Mouse (Mus musculus): ENCODE data around the gene 9230112D13Rik. TPM values are rescaled to one million over a fixed set of nuclear protein-coding genes. Genes with fewer than 3 reads are reported as not detected.
A peak's percentile ranks its signal among the peaks of the same experiment; 100 is the strongest.

Gene 9230112D13Rik
- polyA plus RNA-seq, 1 experiment from 2014 or later = not detected

DNA sequence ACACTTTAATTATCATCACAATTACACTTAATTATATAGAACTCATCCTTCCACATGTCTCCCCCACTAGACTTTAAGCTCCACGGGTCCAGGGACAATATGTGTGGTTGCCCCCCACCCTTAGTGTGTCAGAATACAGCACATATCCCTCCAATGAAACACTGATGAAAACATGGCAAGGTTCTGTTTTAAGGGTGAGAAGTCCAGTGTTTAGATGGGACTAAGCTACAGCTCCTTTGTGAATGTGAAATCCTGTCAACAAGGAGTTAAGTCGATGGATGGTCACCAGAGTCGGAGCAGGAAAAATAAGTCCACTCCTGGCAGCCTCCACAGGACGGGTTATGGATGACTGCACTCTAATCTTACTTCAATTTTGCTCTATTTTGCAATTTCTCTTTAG, 22.3 kb downstream of the 9230112D13Rik start:
- Histone ChIP-seq H3K9ac (ENCODE audit: low read length) (peak overlapping the region; percentile 96; the same call in 1 of the 2 replicates), H3K9me3 (replicated peaks; ENCODE audit: control insufficient read depth, low read length) (no peaks in the 10 kb centered on the region), H3K4me3 (ENCODE audit: low read length) (peak overlapping the region; percentile 87), H3K27ac (ENCODE audit: low read length) (no peak overlapping the region), H3K4me1 (ENCODE audit: control insufficient read depth, insufficient read depth, low read length) (peaks cover 50% of the 10 kb centered on the region), H3K27me3 (ENCODE audit: control insufficient read depth, insufficient read depth, low read length) (no peaks in the 10 kb centered on the region; the same call in 1 of the 2 replicates), H3K36me3 (ENCODE audit: control insufficient read depth, insufficient read depth) (no peaks in the 10 kb centered on the region), H3K4me2 (ENCODE audit: low read depth, low read length) (peak overlapping the region; percentile 66)
- ATAC-seq (replicated peaks; ENCODE audit: extremely low read depth, insufficient read depth, low FRiP score) = no peak
- WGBS = 11% methylated on average over 4 of the region's 4 CpGs

DNA sequence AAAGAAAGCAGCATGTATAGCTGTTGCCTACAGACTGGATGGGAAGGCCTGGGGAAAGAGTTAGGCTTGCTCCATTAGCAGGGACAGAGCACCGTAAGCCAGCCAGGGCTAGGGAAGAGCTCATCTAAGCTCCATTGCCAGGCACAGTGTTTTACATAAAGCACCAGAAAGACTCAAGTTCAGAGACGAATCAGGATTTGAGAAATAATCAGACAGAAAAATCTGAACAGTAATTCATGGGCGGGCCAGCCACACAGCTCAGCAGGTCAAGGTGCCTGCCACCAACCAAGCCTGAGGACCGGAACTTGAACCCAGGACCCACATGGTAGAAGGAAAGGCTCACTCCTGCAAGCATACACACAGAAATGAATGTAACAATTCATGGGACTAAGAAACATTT, 22.9 kb downstream of the 9230112D13Rik start:
- H3K9me3 ChIP-seq (replicated peaks; ENCODE audit: control insufficient read depth, low read length) = no peaks in the 10 kb centered on the region
- 47% methylated on average over 4 of the region's 4 CpGs for WGBS
- no peaks in the 10 kb centered on the region for H3K36me3 ChIP-seq (ENCODE audit: control insufficient read depth, insufficient read depth)
- peak overlapping the region; percentile 4; the same call in 1 of the 2 replicates for H3K4me3 ChIP-seq (ENCODE audit: low read length)
- H3K4me2 ChIP-seq (ENCODE audit: low read depth, low read length) = peak overlapping the region; percentile 66
- peaks cover 45% of the 10 kb centered on the region for H3K4me1 ChIP-seq (ENCODE audit: control insufficient read depth, insufficient read depth, low read length)
- no peaks in the 10 kb centered on the region for H3K27me3 ChIP-seq (ENCODE audit: control insufficient read depth, insufficient read depth, low read length)
- ATAC-seq (replicated peaks; ENCODE audit: extremely low read depth, insufficient read depth, low FRiP score) = no peak
- no peak overlapping the region for H3K27ac ChIP-seq (ENCODE audit: low read length)
- H3K9ac ChIP-seq (ENCODE audit: low read length) = 0 out of 2 replicates have a peak overlapping the region, but pooled peaks have one; percentile 22

DNA sequence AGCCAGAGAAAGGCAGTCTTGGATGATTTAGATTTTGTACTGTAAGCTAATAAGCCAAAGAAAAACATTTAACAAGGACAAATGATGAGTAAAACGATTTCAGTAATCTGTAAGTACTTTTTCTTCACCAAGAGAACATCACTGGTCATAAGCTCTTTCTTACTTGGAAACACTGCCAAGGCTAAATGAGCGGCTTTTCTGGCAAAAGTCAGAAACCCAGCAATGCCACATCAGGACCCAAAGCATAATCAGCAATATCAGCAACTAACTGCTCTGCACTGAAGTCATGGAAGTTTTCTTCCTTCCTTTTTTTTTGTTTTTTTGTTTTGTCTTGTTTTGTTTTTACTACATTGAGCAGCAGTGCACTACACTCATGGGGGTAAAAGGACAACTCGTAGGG, 25.3 kb downstream of the 9230112D13Rik start:
- no peak overlapping the region for H3K27ac ChIP-seq (ENCODE audit: low read length)
- no peaks in the 10 kb centered on the region for H3K36me3 ChIP-seq (ENCODE audit: control insufficient read depth, insufficient read depth)
- H3K4me3 ChIP-seq (ENCODE audit: low read length) = no peak overlapping the region
- no peaks in the 10 kb centered on the region for H3K9me3 ChIP-seq (replicated peaks; ENCODE audit: control insufficient read depth, low read length)
- no peaks in the 10 kb centered on the region for H3K27me3 ChIP-seq (ENCODE audit: control insufficient read depth, insufficient read depth, low read length)
- peaks cover 48% of the 10 kb centered on the region for H3K4me1 ChIP-seq (ENCODE audit: control insufficient read depth, insufficient read depth, low read length)
- WGBS = 64% methylated on average over 3 of the region's 3 CpGs
- no peak overlapping the region for H3K4me2 ChIP-seq (ENCODE audit: low read depth, low read length)
- ATAC-seq (replicated peaks; ENCODE audit: extremely low read depth, insufficient read depth, low FRiP score) = no peak
- H3K9ac ChIP-seq (ENCODE audit: low read length) = no peak overlapping the region

DNA sequence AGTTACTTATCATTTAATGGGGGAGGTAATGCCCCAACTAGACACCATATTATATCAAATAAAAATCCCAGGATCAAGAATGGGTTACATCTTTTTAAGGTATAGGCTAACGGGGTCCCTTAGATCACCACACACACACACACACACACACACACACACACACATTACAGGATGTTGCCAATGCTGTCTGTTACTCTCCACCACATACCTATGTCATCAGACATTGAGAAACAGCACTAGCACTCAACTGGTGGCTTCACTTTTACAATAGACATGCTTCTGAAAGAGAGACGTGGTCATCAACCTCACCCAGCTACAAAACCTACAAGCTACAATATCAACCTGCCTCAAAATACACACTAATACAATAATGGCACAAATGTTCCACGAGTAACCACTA, 28.9 kb downstream of the 9230112D13Rik start:
- H3K9me3 ChIP-seq (replicated peaks; ENCODE audit: control insufficient read depth, low read length) = no peaks in the 10 kb centered on the region
- ATAC-seq (replicated peaks; ENCODE audit: extremely low read depth, insufficient read depth, low FRiP score) = no peak
- H3K9ac ChIP-seq (ENCODE audit: low read length) = no peak overlapping the region
- H3K4me2 ChIP-seq (ENCODE audit: low read depth, low read length) = no peak overlapping the region
- no peak overlapping the region for H3K4me3 ChIP-seq (ENCODE audit: low read length)
- H3K4me1 ChIP-seq (ENCODE audit: control insufficient read depth, insufficient read depth, low read length) = peaks cover 52% of the 10 kb centered on the region
- no peaks in the 10 kb centered on the region for H3K36me3 ChIP-seq (ENCODE audit: control insufficient read depth, insufficient read depth)
- H3K27me3 ChIP-seq (ENCODE audit: control insufficient read depth, insufficient read depth, low read length) = no peaks in the 10 kb centered on the region
- no peak overlapping the region for H3K27ac ChIP-seq (ENCODE audit: low read length)
- 80% methylated on average over 3 of the region's 3 CpGs for WGBS

DNA sequence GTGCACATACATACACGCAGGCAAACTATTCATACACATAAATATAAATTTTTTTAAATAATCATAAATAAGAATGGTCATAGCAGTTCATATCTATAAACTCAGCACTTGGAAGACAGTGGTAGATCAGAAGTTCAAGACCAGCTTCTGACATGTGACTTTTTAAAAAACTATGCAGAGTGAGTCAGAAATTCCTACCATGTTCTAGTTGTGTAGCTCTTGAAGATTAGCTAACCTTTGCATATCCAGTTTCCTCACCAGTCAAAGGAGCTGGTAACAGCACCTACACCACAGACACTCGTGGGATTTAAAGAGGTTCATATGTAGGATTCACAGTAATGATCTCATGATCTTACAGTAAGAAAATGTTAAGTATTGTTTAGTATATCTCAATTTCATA, 29.9 kb downstream of the 9230112D13Rik start:
- no peak for ATAC-seq (replicated peaks; ENCODE audit: extremely low read depth, insufficient read depth, low FRiP score)
- H3K27me3 ChIP-seq (ENCODE audit: control insufficient read depth, insufficient read depth, low read length) = no peaks in the 10 kb centered on the region
- H3K4me3 ChIP-seq (ENCODE audit: low read length) = no peak overlapping the region
- 64% methylated on average over 2 of the region's 2 CpGs for WGBS
- peaks cover 43% of the 10 kb centered on the region for H3K4me1 ChIP-seq (ENCODE audit: control insufficient read depth, insufficient read depth, low read length)
- H3K4me2 ChIP-seq (ENCODE audit: low read depth, low read length) = no peak overlapping the region
- no peaks in the 10 kb centered on the region for H3K9me3 ChIP-seq (replicated peaks; ENCODE audit: control insufficient read depth, low read length)
- H3K36me3 ChIP-seq (ENCODE audit: control insufficient read depth, insufficient read depth) = no peaks in the 10 kb centered on the region
- H3K27ac ChIP-seq (ENCODE audit: low read length) = no peak overlapping the region
- H3K9ac ChIP-seq (ENCODE audit: low read length) = no peak overlapping the region

DNA sequence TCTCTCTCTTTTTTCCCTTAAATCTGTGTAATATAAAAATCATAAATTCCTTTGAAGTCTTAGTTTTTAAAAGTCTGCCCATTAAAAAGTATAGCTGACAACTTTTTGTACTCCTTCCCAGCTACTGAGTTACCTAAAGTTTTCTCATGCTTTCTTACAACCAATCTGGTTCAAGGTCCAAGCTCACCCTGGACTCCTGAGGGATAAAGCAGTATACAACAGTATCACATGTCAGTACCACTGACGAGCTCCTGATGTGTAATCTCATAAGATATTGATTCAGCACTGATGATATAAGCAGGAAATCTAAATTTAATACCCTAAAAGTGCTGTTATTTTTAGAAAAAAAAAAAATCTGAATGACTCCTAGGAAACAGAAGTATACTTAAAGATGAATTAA, 31.6 kb downstream of the 9230112D13Rik start:
- Histone ChIP-seq H3K4me2 (ENCODE audit: low read depth, low read length) (no peak overlapping the region), H3K4me3 (ENCODE audit: low read length) (no peak overlapping the region), H3K4me1 (ENCODE audit: control insufficient read depth, insufficient read depth, low read length) (peaks cover 41% of the 10 kb centered on the region), H3K36me3 (ENCODE audit: control insufficient read depth, insufficient read depth) (no peaks in the 10 kb centered on the region), H3K27me3 (ENCODE audit: control insufficient read depth, insufficient read depth, low read length) (no peaks in the 10 kb centered on the region), H3K9me3 (replicated peaks; ENCODE audit: control insufficient read depth, low read length) (no peaks in the 10 kb centered on the region), H3K27ac (ENCODE audit: low read length) (no peak overlapping the region), H3K9ac (ENCODE audit: low read length) (no peak overlapping the region)
- ATAC-seq (replicated peaks; ENCODE audit: extremely low read depth, insufficient read depth, low FRiP score) = no peak
- 43% methylated on average over 1 of the region's 1 CpGs for WGBS

DNA sequence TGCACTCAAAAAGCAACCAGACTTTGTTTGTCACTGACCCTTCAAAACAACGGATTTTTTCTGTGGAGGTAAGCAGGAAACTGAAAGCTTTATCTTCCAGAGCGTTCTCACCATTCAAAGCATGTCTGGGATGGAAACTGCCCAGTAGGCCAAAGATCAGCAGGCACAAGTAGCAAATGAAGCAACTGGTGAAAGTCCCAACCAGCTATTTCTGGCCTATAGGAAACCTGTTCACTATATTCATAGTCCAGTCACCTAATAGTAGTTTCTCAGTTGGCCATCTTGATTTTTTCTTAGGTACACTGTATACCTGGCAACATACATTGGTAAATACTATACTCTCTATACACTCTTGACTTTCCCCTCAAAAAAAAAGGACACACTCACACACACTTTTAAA, 32.7 kb downstream of the 9230112D13Rik start:
- ATAC-seq (replicated peaks; ENCODE audit: extremely low read depth, insufficient read depth, low FRiP score) = no peak
- 25% methylated on average over 2 of the region's 2 CpGs for WGBS
- H3K27ac ChIP-seq (ENCODE audit: low read length) = peak overlapping the region; percentile 11
- no peaks in the 10 kb centered on the region for H3K27me3 ChIP-seq (ENCODE audit: control insufficient read depth, insufficient read depth, low read length)
- H3K4me2 ChIP-seq (ENCODE audit: low read depth, low read length) = no peak overlapping the region
- no peak overlapping the region for H3K9ac ChIP-seq (ENCODE audit: low read length)
- no peaks in the 10 kb centered on the region for H3K36me3 ChIP-seq (ENCODE audit: control insufficient read depth, insufficient read depth)
- no peaks in the 10 kb centered on the region for H3K9me3 ChIP-seq (replicated peaks; ENCODE audit: control insufficient read depth, low read length)
- peaks cover 44% of the 10 kb centered on the region for H3K4me1 ChIP-seq (ENCODE audit: control insufficient read depth, insufficient read depth, low read length)
- H3K4me3 ChIP-seq (ENCODE audit: low read length) = no peak overlapping the region

DNA sequence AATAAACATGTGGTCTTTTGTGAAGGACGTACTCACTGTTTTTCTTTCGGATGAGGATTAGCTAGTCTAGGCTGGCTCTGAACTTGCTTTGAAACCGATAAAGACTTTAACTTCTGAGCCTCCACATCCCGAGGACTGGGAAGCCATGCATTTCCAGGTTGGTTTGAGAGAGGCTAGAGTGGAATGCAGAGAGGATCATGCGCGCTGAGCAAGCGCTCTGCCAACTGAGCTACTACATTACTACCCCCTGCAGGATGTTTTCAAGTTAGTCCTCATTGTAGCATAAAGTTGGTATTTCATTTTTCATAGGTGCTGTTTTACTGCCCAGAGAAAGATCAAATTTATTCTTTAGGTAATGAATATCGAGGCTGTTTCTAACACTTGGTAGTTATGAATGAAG, 36.4 kb downstream of the 9230112D13Rik start:
- Histone ChIP-seq H3K4me3 (ENCODE audit: low read length) (no peak overlapping the region), H3K27ac (ENCODE audit: low read length) (peak overlapping the region; percentile 33; the same call in 1 of the 2 replicates), H3K9ac (ENCODE audit: low read length) (no peak overlapping the region), H3K36me3 (ENCODE audit: control insufficient read depth, insufficient read depth) (no peaks in the 10 kb centered on the region), H3K9me3 (replicated peaks; ENCODE audit: control insufficient read depth, low read length) (no peaks in the 10 kb centered on the region), H3K27me3 (ENCODE audit: control insufficient read depth, insufficient read depth, low read length) (no peaks in the 10 kb centered on the region), H3K4me2 (ENCODE audit: low read depth, low read length) (no peak overlapping the region), H3K4me1 (ENCODE audit: control insufficient read depth, insufficient read depth, low read length) (peaks cover 46% of the 10 kb centered on the region)
- WGBS = 28% methylated on average over 8 of the region's 8 CpGs
- ATAC-seq (replicated peaks; ENCODE audit: extremely low read depth, insufficient read depth, low FRiP score) = peak; percentile 49; the same call in 1 of the 2 replicates

DNA sequence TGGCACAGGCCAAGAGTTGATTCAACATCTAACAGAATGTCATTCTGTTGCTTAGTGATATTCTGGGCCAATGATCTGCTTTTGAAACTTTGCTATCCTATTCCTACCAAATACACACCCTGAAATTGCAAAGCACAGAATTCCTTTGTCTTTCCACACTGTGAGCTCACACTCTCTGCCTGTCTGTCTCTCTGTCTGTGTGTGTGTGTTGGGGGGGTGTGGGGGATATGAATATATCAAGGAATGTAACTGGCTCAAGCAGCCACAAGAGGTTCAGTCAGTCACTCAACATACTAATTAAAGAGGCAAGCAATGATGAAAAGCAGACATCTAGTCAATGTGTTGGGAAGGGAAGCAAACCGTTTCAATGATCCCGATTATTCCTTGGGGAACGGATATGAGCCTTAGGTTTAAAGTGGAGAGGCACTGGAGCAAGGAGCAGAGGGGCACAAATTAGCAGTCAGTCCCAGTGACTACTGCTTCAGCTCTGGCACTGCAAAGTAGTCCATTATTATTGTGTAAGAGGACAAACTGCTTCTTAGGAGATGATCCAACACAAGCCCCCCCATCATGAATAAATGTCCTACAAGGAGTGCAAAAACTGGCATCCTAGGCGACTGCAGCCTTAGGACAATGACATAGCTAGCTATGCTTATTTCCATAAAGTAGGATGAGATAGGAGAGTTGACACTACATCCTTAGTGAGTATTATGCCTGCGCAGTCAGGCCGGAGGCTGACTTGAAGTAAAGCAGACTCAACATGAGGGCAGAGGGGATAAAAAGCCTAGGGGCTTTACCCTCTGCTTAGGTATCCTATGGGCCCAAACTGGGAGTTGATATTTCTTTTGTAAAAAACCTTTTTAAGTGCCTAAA, 38.9 kb downstream of the 9230112D13Rik start:
- H3K27ac ChIP-seq (ENCODE audit: low read length) = peak overlapping the region; percentile 87
- 0 out of 2 replicates have a peak, but pooled peaks have one; percentile 29 for ATAC-seq (replicated peaks; ENCODE audit: extremely low read depth, insufficient read depth, low FRiP score)
- peak overlapping the region; percentile 25 for H3K9ac ChIP-seq (ENCODE audit: low read length)
- H3K36me3 ChIP-seq (ENCODE audit: control insufficient read depth, insufficient read depth) = no peaks in the 10 kb centered on the region
- H3K9me3 ChIP-seq (replicated peaks; ENCODE audit: control insufficient read depth, low read length) = no peaks in the 10 kb centered on the region
- peak overlapping the region; percentile 27; the same call in 1 of the 2 replicates for H3K4me2 ChIP-seq (ENCODE audit: low read depth, low read length)
- no peaks in the 10 kb centered on the region for H3K27me3 ChIP-seq (ENCODE audit: control insufficient read depth, insufficient read depth, low read length)
- no peak overlapping the region for H3K4me3 ChIP-seq (ENCODE audit: low read length)
- H3K4me1 ChIP-seq (ENCODE audit: control insufficient read depth, insufficient read depth, low read length) = peaks cover 36% of the 10 kb centered on the region
- 44% methylated on average over 6 of the region's 6 CpGs for WGBS
